Mouse (Mus musculus) embryonic facial prominence, embryonic 14.5 days (tissue): ENCODE results near the gene Filip1l. TPM values are rescaled to one million over a fixed set of nuclear protein-coding genes. Genes with fewer than 3 reads are reported as not detected.

Experiments used
- ATAC-seq: fragments of 200-750 bp; cut with Nextera tagmentation; 2 replicates; pipeline ENCODE4 v1.8.0; 2017; ENCODE audit warnings: low read depth, moderate number of reproducible peaks, moderate TSS enrichment
- DNase-seq: peaks from one replicate; pipeline ENCODE4 v3.0.0-alpha.2; 2015; ENCODE audit warnings: low spot score
- H3K27ac ChIP-seq: fragments of 300-500 bp; sonication (generic); replicated peaks from 2 replicates; pipeline ENCODE4 v1.5.1; 2014; ENCODE audit warnings: low read depth, mild to moderate bottlenecking, low read length, moderate library complexity
- H3K27me3 ChIP-seq: fragments of 300-500 bp; sonication (generic); replicated peaks from 2 replicates; pipeline ENCODE4 v1.6.1; 2014; ENCODE audit warnings: low read length; ENCODE audit not compliant: control insufficient read depth, insufficient read depth
- H3K36me3 ChIP-seq: fragments of 300-500 bp; sonication (generic); 2 replicates; pipeline ENCODE4 v1.6.1; 2014; ENCODE audit warnings: low read length, mixed read lengths; ENCODE audit not compliant: control insufficient read depth, insufficient read depth
- H3K4me1 ChIP-seq: fragments of 300-500 bp; sonication (generic); 2 replicates; pipeline ENCODE4 v1.6.1; 2014; ENCODE audit warnings: antibody characterized with exemption, low read length; ENCODE audit not compliant: control insufficient read depth, insufficient read depth
- H3K4me2 ChIP-seq: fragments of 300-500 bp; sonication (generic); 2 replicates; pipeline ENCODE4 v1.6.1; 2014; ENCODE audit warnings: low read depth, mild to moderate bottlenecking, low read length, moderate library complexity, mixed read lengths
- H3K4me3 ChIP-seq: fragments of 300-500 bp; sonication (generic); 2 replicates; pipeline ENCODE4 v1.5.1; 2014; ENCODE audit warnings: low read depth, mild to moderate bottlenecking, low read length
- H3K9ac ChIP-seq: fragments of 300-500 bp; sonication (generic); 2 replicates; pipeline ENCODE4 v1.6.1; 2014; ENCODE audit warnings: low read depth, mild to moderate bottlenecking, low read length, moderate library complexity, mixed read lengths
- H3K9me3 ChIP-seq: fragments of 300-500 bp; sonication (generic); 2 replicates; pipeline ENCODE4 v1.6.1; 2016; ENCODE audit warnings: low read length; ENCODE audit not compliant: control insufficient read depth
- WGBS: fragments of 180-500 bp; shearing (Covaris S2); extraction: QIAGEN DNeasy Blood & Tissue Kit; methylation state at CpG from one replicate; pipeline ENCODE4 v1.1.7; 2014; 5-methylcytosine and 5-hydroxymethylcytosine counted together
- polyA plus RNA-seq: library from polyadenylated mRNA; unstranded; fragments of >200 nt; fragmentation: Nextera tagmentation; extraction: Ambion mirVana; gene quantifications from 2 replicates; pipeline ENCODE4 v1.2.1, GENCODE M21; 2014

Gene Filip1l
- polyA plus RNA-seq: 25.5 and 30.2 TPM in 2 replicates

GRCm38 (mm10) chr16:57352751-57353150 is at the start of gene Filip1l:
Filip1l (plus strand) TSS chr16:57353093.
- Histone ChIP-seq H3K4me1 (0 out of 2 replicates have a peak, but pooled peaks cover 5% of the 10 kb centered on the region), H3K4me3 (no peak within 1 kb of the TSS), H3K4me2 (no peak within 1 kb of the TSS), H3K36me3 (no peaks in the 10 kb centered on the region), H3K9me3 (no peaks in the 10 kb centered on the region), H3K27ac (no peak within 1 kb of the TSS), H3K27me3 (no peaks in the 10 kb centered on the region), H3K9ac (no peak within 1 kb of the TSS)
- WGBS: 71% methylated on average over 6 of the region's 6 CpGs
- no peak for ATAC-seq
- no peak for DNase-seq

GRCm38 (mm10) chr16:57303716-57304115 is 49.2 kb upstream of the Filip1l start:
- Histone ChIP-seq H3K4me1 (peaks cover 16% of the 10 kb centered on the region), H3K36me3 (no peaks in the 10 kb centered on the region), H3K4me3 (peak overlapping the region; percentile 19), H3K4me2 (peak overlapping the region; percentile 52), H3K9me3 (no peaks in the 10 kb centered on the region), H3K27ac (no peak overlapping the region), H3K9ac (0 out of 2 replicates have a peak overlapping the region, but pooled peaks have one; percentile 30), H3K27me3 (no peaks in the 10 kb centered on the region)
- 19% methylated on average over 16 of the region's 19 CpGs for WGBS
- peak; percentile 41; the same call in 1 of the 2 replicates for ATAC-seq
- peak; percentile 56 for DNase-seq

GRCm38 (mm10) chr16:57305463-57305862 is 47.4 kb upstream of the Filip1l start:
- Histone ChIP-seq H3K36me3 (no peaks in the 10 kb centered on the region), H3K9me3 (no peaks in the 10 kb centered on the region), H3K4me2 (no peak overlapping the region), H3K27ac (no peak overlapping the region), H3K27me3 (no peaks in the 10 kb centered on the region), H3K4me3 (no peak overlapping the region), H3K4me1 (peaks cover 16% of the 10 kb centered on the region), H3K9ac (no peak overlapping the region)
- 71% methylated on average over 6 of the region's 6 CpGs for WGBS
- ATAC-seq (no peak), DNase-seq (no peak)

GRCm38 (mm10) chr16:57312130-57312529 is 40.8 kb upstream of the Filip1l start:
- Histone ChIP-seq H3K27ac (no peak overlapping the region), H3K9ac (no peak overlapping the region), H3K4me1 (peaks cover 4% of the 10 kb centered on the region; the same call in 1 of the 2 replicates), H3K27me3 (no peaks in the 10 kb centered on the region), H3K4me2 (no peak overlapping the region), H3K4me3 (no peak overlapping the region), H3K36me3 (no peaks in the 10 kb centered on the region), H3K9me3 (no peaks in the 10 kb centered on the region)
- ATAC-seq: no peak
- 77% methylated on average over 2 of the region's 2 CpGs for WGBS
- DNase-seq: no peak

GRCm38 (mm10) chr16:57313487-57313886 is 39.4 kb upstream of the Filip1l start:
- H3K4me3 ChIP-seq: no peak overlapping the region
- 85% methylated on average over 3 of the region's 3 CpGs for WGBS
- no peaks in the 10 kb centered on the region for H3K36me3 ChIP-seq
- no peak overlapping the region for H3K4me2 ChIP-seq
- no peaks in the 10 kb centered on the region for H3K9me3 ChIP-seq
- H3K9ac ChIP-seq: no peak overlapping the region
- no peaks in the 10 kb centered on the region for H3K27me3 ChIP-seq
- peaks cover 4% of the 10 kb centered on the region; the same call in 1 of the 2 replicates for H3K4me1 ChIP-seq
- ATAC-seq (no peak), DNase-seq (no peak)
- H3K27ac ChIP-seq: no peak overlapping the region

- ATAC-seq: peak; percentile 30; the same call in 1 of the 2 replicates
- WGBS: 68% methylated on average over 3 of the region's 3 CpGs
- DNase-seq: no peak
- Histone ChIP-seq H3K36me3 (no peaks in the 10 kb centered on the region), H3K9ac (no peak overlapping the region), H3K27ac (no peak overlapping the region), H3K9me3 (no peaks in the 10 kb centered on the region), H3K27me3 (no peaks in the 10 kb centered on the region), H3K4me3 (no peak overlapping the region), H3K4me2 (no peak overlapping the region), H3K4me1 (peaks cover 4% of the 10 kb centered on the region; the same call in 1 of the 2 replicates)
Measured at GRCm38 (mm10) chr16:57314236-57314635, 38.7 kb upstream of the Filip1l start.

- H3K4me2 ChIP-seq: no peak overlapping the region
- no peak for DNase-seq
- no peak overlapping the region for H3K27ac ChIP-seq
- peaks cover 4% of the 10 kb centered on the region; the same call in 1 of the 2 replicates for H3K4me1 ChIP-seq
- H3K4me3 ChIP-seq: no peak overlapping the region
- no peaks in the 10 kb centered on the region for H3K27me3 ChIP-seq
- no peak overlapping the region for H3K9ac ChIP-seq
- H3K36me3 ChIP-seq: no peaks in the 10 kb centered on the region
- WGBS: 82% methylated on average over 9 of the region's 9 CpGs
- peaks cover 6% of the 10 kb centered on the region; the same call in 1 of the 2 replicates for H3K9me3 ChIP-seq
- ATAC-seq: no peak
Measured at GRCm38 (mm10) chr16:57315026-57315425, 37.9 kb upstream of the Filip1l start.

- no peaks in the 10 kb centered on the region for H3K27me3 ChIP-seq
- H3K4me1 ChIP-seq: peaks cover 4% of the 10 kb centered on the region; the same call in 1 of the 2 replicates
- no peak overlapping the region for H3K4me3 ChIP-seq
- no peak overlapping the region for H3K9ac ChIP-seq
- ATAC-seq (no peak), DNase-seq (no peak)
- peaks cover 11% of the 10 kb centered on the region; the same call in 1 of the 2 replicates for H3K9me3 ChIP-seq
- no peak overlapping the region for H3K4me2 ChIP-seq
- no peaks in the 10 kb centered on the region for H3K36me3 ChIP-seq
- 65% methylated on average over 4 of the region's 4 CpGs for WGBS
- H3K27ac ChIP-seq: no peak overlapping the region
Measured at GRCm38 (mm10) chr16:57317127-57317526, 35.8 kb upstream of the Filip1l start.
